Mouse (Mus musculus): Measurements from ENCODE around the gene Insig1. TPM values are rescaled to one million over a fixed set of nuclear protein-coding genes. Genes with fewer than 3 reads are reported as not detected.

The Insig1 gene
- polyA plus RNA-seq, 1 experiment from 2014 or later = 48.5 TPM

- Histone ChIP-seq H3K9me3 (replicated peaks) (no peaks in the 10 kb centered on the region), H3K4me3 (replicated peaks) (no peak overlapping the region), H3K4me2 (replicated peaks) (no peak overlapping the region), H3K4me1 (peaks cover 18% of the 10 kb centered on the region), H3K27me3 (no peaks in the 10 kb centered on the region), H3K36me3 (no peaks in the 10 kb centered on the region), H3K9ac (no peak overlapping the region), H3K27ac (replicated peaks) (no peak overlapping the region)
- WGBS = 72% methylated on average over 7 of the region's 7 CpGs
- no peak for ATAC-seq (ENCODE audit: insufficient number of reproducible peaks, low FRiP score, low TSS enrichment, low read depth)
Observed at GRCm38 (mm10) chr5:28039746-28040655, 31.2 kb upstream of the Insig1 start.

GRCm38 (mm10) chr5:28040726-28041125 lies 30.4 kb upstream of the Insig1 start:
- no peak overlapping the region for H3K4me2 ChIP-seq (replicated peaks)
- no peak overlapping the region for H3K4me3 ChIP-seq (replicated peaks)
- peaks cover 18% of the 10 kb centered on the region for H3K4me1 ChIP-seq
- ATAC-seq (ENCODE audit: insufficient number of reproducible peaks, low FRiP score, low TSS enrichment, low read depth) = no peak
- H3K36me3 ChIP-seq = no peaks in the 10 kb centered on the region
- no peaks in the 10 kb centered on the region for H3K9me3 ChIP-seq (replicated peaks)
- no peak overlapping the region for H3K9ac ChIP-seq
- no peaks in the 10 kb centered on the region for H3K27me3 ChIP-seq
- WGBS = 86% methylated on average over 3 of the region's 3 CpGs
- H3K27ac ChIP-seq (replicated peaks) = no peak overlapping the region

GRCm38 (mm10) chr5:28042021-28042420 lies 29.1 kb upstream of the Insig1 start:
- H3K4me2 ChIP-seq (replicated peaks) = no peak overlapping the region
- H3K4me1 ChIP-seq = peaks cover 14% of the 10 kb centered on the region
- H3K4me3 ChIP-seq (replicated peaks) = no peak overlapping the region
- no peaks in the 10 kb centered on the region for H3K36me3 ChIP-seq
- H3K27ac ChIP-seq (replicated peaks) = no peak overlapping the region
- no peak for ATAC-seq (ENCODE audit: insufficient number of reproducible peaks, low FRiP score, low TSS enrichment, low read depth)
- H3K27me3 ChIP-seq = no peaks in the 10 kb centered on the region
- H3K9me3 ChIP-seq (replicated peaks) = no peaks in the 10 kb centered on the region
- 89% methylated on average over 3 of the region's 3 CpGs for WGBS
- no peak overlapping the region for H3K9ac ChIP-seq

- ATAC-seq (ENCODE audit: insufficient number of reproducible peaks, low FRiP score, low TSS enrichment, low read depth) = no peak
- H3K4me2 ChIP-seq (replicated peaks) = no peak overlapping the region
- H3K9me3 ChIP-seq (replicated peaks) = no peaks in the 10 kb centered on the region
- H3K27me3 ChIP-seq = no peaks in the 10 kb centered on the region
- no peaks in the 10 kb centered on the region for H3K36me3 ChIP-seq
- WGBS = 46% methylated on average over 2 of the region's 2 CpGs
- H3K9ac ChIP-seq = no peak overlapping the region
- peaks cover 7% of the 10 kb centered on the region; the same call in 1 of the 2 replicates for H3K4me1 ChIP-seq
- H3K4me3 ChIP-seq (replicated peaks) = no peak overlapping the region
- no peak overlapping the region for H3K27ac ChIP-seq (replicated peaks)
Observed at GRCm38 (mm10) chr5:28042779-28043178, 28.4 kb upstream of the Insig1 start.

- Histone ChIP-seq H3K9ac (no peak overlapping the region), H3K9me3 (replicated peaks) (no peaks in the 10 kb centered on the region), H3K4me3 (replicated peaks) (no peak overlapping the region), H3K4me2 (replicated peaks) (no peak overlapping the region), H3K27me3 (no peaks in the 10 kb centered on the region), H3K36me3 (no peaks in the 10 kb centered on the region), H3K27ac (replicated peaks) (no peak overlapping the region), H3K4me1 (0 out of 2 replicates have a peak, but pooled peaks cover 1% of the 10 kb centered on the region)
- WGBS = 78% methylated on average over 5 of the region's 5 CpGs
- no peak for ATAC-seq (ENCODE audit: insufficient number of reproducible peaks, low FRiP score, low TSS enrichment, low read depth)
Observed at GRCm38 (mm10) chr5:28043386-28043785, 27.8 kb upstream of the Insig1 start.

- H3K27ac ChIP-seq (replicated peaks) = no peak overlapping the region
- no peak for ATAC-seq (ENCODE audit: insufficient number of reproducible peaks, low FRiP score, low TSS enrichment, low read depth)
- WGBS = 74% methylated on average over 3 of the region's 3 CpGs
- H3K27me3 ChIP-seq = no peaks in the 10 kb centered on the region
- H3K4me1 ChIP-seq = no peaks in the 10 kb centered on the region
- no peaks in the 10 kb centered on the region for H3K36me3 ChIP-seq
- no peak overlapping the region for H3K9ac ChIP-seq
- no peak overlapping the region for H3K4me3 ChIP-seq (replicated peaks)
- H3K9me3 ChIP-seq (replicated peaks) = no peaks in the 10 kb centered on the region
- no peak overlapping the region for H3K4me2 ChIP-seq (replicated peaks)
Observed at GRCm38 (mm10) chr5:28046966-28047365, 24.2 kb upstream of the Insig1 start.

GRCm38 (mm10) chr5:28047961-28048360 lies 23.2 kb upstream of the Insig1 start:
- 74% methylated on average over 1 of the region's 1 CpGs for WGBS
- no peaks in the 10 kb centered on the region for H3K4me1 ChIP-seq

GRCm38 (mm10) chr5:28055450-28055849 lies 15.7 kb upstream of the Insig1 start:
- Histone ChIP-seq H3K4me3 (replicated peaks) (no peak overlapping the region), H3K9ac (no peak overlapping the region), H3K9me3 (replicated peaks) (no peaks in the 10 kb centered on the region), H3K4me1 (no peaks in the 10 kb centered on the region), H3K27me3 (no peaks in the 10 kb centered on the region), H3K27ac (replicated peaks) (no peak overlapping the region), H3K4me2 (replicated peaks) (no peak overlapping the region), H3K36me3 (no peaks in the 10 kb centered on the region)
- WGBS = 60% methylated on average over 2 of the region's 2 CpGs
- no peak for ATAC-seq (ENCODE audit: insufficient number of reproducible peaks, low FRiP score, low TSS enrichment, low read depth)

More at GRCm38 (mm10) chr5:28047961-28048360, 23.2 kb upstream of the Insig1 start:
- no peak for ATAC-seq (ENCODE audit: insufficient number of reproducible peaks, low FRiP score, low TSS enrichment, low read depth)
- no peaks in the 10 kb centered on the region for H3K27me3 ChIP-seq
- no peaks in the 10 kb centered on the region for H3K36me3 ChIP-seq
- H3K9me3 ChIP-seq (replicated peaks) = no peaks in the 10 kb centered on the region
- H3K9ac ChIP-seq = no peak overlapping the region
- no peak overlapping the region for H3K27ac ChIP-seq (replicated peaks)
- H3K4me2 ChIP-seq (replicated peaks) = no peak overlapping the region
- H3K4me3 ChIP-seq (replicated peaks) = no peak overlapping the region

GRCm38 (mm10) chr5:28056877-28057276 lies 14.3 kb upstream of the Insig1 start:
- no peaks in the 10 kb centered on the region for H3K36me3 ChIP-seq
- H3K27ac ChIP-seq (replicated peaks) = no peak overlapping the region
- 73% methylated on average over 3 of the region's 3 CpGs for WGBS
- no peak for ATAC-seq (ENCODE audit: insufficient number of reproducible peaks, low FRiP score, low TSS enrichment, low read depth)
- H3K4me2 ChIP-seq (replicated peaks) = no peak overlapping the region
- H3K9me3 ChIP-seq (replicated peaks) = no peaks in the 10 kb centered on the region
- H3K27me3 ChIP-seq = no peaks in the 10 kb centered on the region
- no peak overlapping the region for H3K9ac ChIP-seq
- no peaks in the 10 kb centered on the region for H3K4me1 ChIP-seq
- no peak overlapping the region for H3K4me3 ChIP-seq (replicated peaks)

GRCm38 (mm10) chr5:28060506-28060905 lies 10.7 kb upstream of the Insig1 start:
- Histone ChIP-seq H3K4me1 (0 out of 2 replicates have a peak, but pooled peaks cover 9% of the 10 kb centered on the region), H3K9me3 (replicated peaks) (no peaks in the 10 kb centered on the region), H3K27ac (replicated peaks) (no peak overlapping the region), H3K4me3 (replicated peaks) (no peak overlapping the region), H3K9ac (no peak overlapping the region), H3K27me3 (no peaks in the 10 kb centered on the region), H3K36me3 (no peaks in the 10 kb centered on the region), H3K4me2 (replicated peaks) (no peak overlapping the region)
- no peak for ATAC-seq (ENCODE audit: insufficient number of reproducible peaks, low FRiP score, low TSS enrichment, low read depth)

- H3K27ac ChIP-seq (replicated peaks) = no peak overlapping the region
- H3K9ac ChIP-seq = no peak overlapping the region
- no peak for ATAC-seq (ENCODE audit: insufficient number of reproducible peaks, low FRiP score, low TSS enrichment, low read depth)
- no peaks in the 10 kb centered on the region for H3K9me3 ChIP-seq (replicated peaks)
- no peaks in the 10 kb centered on the region for H3K27me3 ChIP-seq
- H3K4me2 ChIP-seq (replicated peaks) = no peak overlapping the region
- H3K4me3 ChIP-seq (replicated peaks) = no peak overlapping the region
- H3K36me3 ChIP-seq = no peaks in the 10 kb centered on the region
- 57% methylated on average over 6 of the region's 6 CpGs for WGBS
- 0 out of 2 replicates have a peak, but pooled peaks cover 9% of the 10 kb centered on the region for H3K4me1 ChIP-seq
Observed at GRCm38 (mm10) chr5:28061011-28061410, 10.2 kb upstream of the Insig1 start.

Measured in embryonic facial prominence, embryonic 15.5 days (tissue).